Mouse (Mus musculus) olfactory bulb, adult 2 months (tissue): ENCODE results near the gene Tas2r129.
"Not testable (repeated sequence)": the region's sequence is repeated elsewhere in the genome, so short reads cannot be mapped to it uniquely, and the experiment has no call there.

ENCODE experiments used
- CTCF ChIP-seq: fragments of 200-500 bp; IDR thresholded peaks from 2 replicates; pipeline ENCODE4 v1.5.1; 2012; ENCODE audit warnings: low read depth, mild to moderate bottlenecking, low read length, moderate library complexity; ENCODE audit not compliant: insufficient read depth
- POLR2A ChIP-seq: fragments of 200-500 bp; IDR thresholded peaks from 2 replicates; pipeline ENCODE4 v1.6.1; 2012; ENCODE audit warnings: mild to moderate bottlenecking, low read depth, low read length, moderate library complexity; ENCODE audit not compliant: insufficient read depth

GRCm38 (mm10) chr6:132941376-132941775 is 9.5 kb upstream of the Tas2r129 start:
- not testable (repeated sequence) for TF ChIP-seq POLR2A, CTCF
